Mouse (Mus musculus) hindbrain, embryonic 13.5 days (tissue): Measurements from ENCODE around the gene Ptcd1. TPM values are rescaled to one million over a fixed set of nuclear protein-coding genes. Genes with fewer than 3 reads are reported as not detected.
"Not testable (repeated sequence)": the region's sequence is repeated elsewhere in the genome, so short reads cannot be mapped to it uniquely, and the experiment has no call there.

ENCODE experiments used
- ATAC-seq: fragments of 200-750 bp; cut with Nextera tagmentation; 2 replicates; pipeline ENCODE4 v1.8.0; 2017; ENCODE audit warnings: moderate TSS enrichment; ENCODE audit not compliant: low FRiP score
- H3K27ac ChIP-seq: fragments of 300-500 bp; sonication (generic); 2 replicates; pipeline ENCODE4 v1.5.1; 2015; ENCODE audit warnings: inconsistent platforms, mild to moderate bottlenecking, moderate library complexity
- H3K27me3 ChIP-seq: fragments of 300-500 bp; sonication (generic); 2 replicates; pipeline ENCODE4 v1.6.1; 2015; ENCODE audit warnings: mild to moderate bottlenecking, inconsistent platforms
- H3K36me3 ChIP-seq: fragments of 300-500 bp; sonication (generic); 2 replicates; pipeline ENCODE4 v1.6.1; 2015; ENCODE audit warnings: mild to moderate bottlenecking, inconsistent platforms
- H3K4me1 ChIP-seq: fragments of 300-500 bp; sonication (generic); replicated peaks from 2 replicates; pipeline ENCODE4 v1.6.1; 2015; ENCODE audit warnings: inconsistent platforms
- H3K4me2 ChIP-seq: fragments of 300-500 bp; sonication (generic); 2 replicates; pipeline ENCODE4 v1.6.1; 2015; ENCODE audit warnings: inconsistent platforms, mild to moderate bottlenecking, moderate library complexity
- H3K4me3 ChIP-seq: fragments of 300-500 bp; sonication (generic); 2 replicates; pipeline ENCODE4 v1.5.1; 2015; ENCODE audit warnings: mild to moderate bottlenecking, inconsistent platforms
- H3K9ac ChIP-seq: fragments of 300-500 bp; sonication (generic); 2 replicates; pipeline ENCODE4 v1.6.1; 2015; ENCODE audit warnings: mild to moderate bottlenecking, inconsistent platforms
- H3K9me3 ChIP-seq: fragments of 300-500 bp; sonication (generic); 2 replicates; pipeline ENCODE4 v1.6.1; 2016; ENCODE audit warnings: inconsistent platforms
- WGBS: fragments of 180-500 bp; shearing (Covaris S2); methylation state at CpG from one replicate; pipeline ENCODE4 v1.1.7; 2015; 5-methylcytosine and 5-hydroxymethylcytosine counted together
- polyA plus RNA-seq: library from polyadenylated mRNA; unstranded; fragments of >200 nt; fragmentation: Nextera tagmentation; extraction: Ambion mirVana; gene quantifications from 2 replicates; pipeline ENCODE4 v1.2.1, GENCODE M21; 2015

Ptcd1 gene
- polyA plus RNA-seq, 1 experiment from 2014 or later: 22.4 TPM

- Histone ChIP-seq H3K4me3 (no peak overlapping the region), H3K27ac (no peak overlapping the region), H3K9ac (no peak overlapping the region), H3K9me3 (no peaks in the 10 kb centered on the region), H3K4me1 (no peaks in the 10 kb centered on the region), H3K36me3 (peaks cover 99% of the 10 kb centered on the region), H3K27me3 (no peaks in the 10 kb centered on the region), H3K4me2 (no peak overlapping the region)
- 95% methylated on average over 6 of the region's 6 CpGs for WGBS
- no peak for ATAC-seq
Measured at GRCm38 (mm10) chr5:145149294-145149693, 17.6 kb downstream of the Ptcd1 start.

DNA sequence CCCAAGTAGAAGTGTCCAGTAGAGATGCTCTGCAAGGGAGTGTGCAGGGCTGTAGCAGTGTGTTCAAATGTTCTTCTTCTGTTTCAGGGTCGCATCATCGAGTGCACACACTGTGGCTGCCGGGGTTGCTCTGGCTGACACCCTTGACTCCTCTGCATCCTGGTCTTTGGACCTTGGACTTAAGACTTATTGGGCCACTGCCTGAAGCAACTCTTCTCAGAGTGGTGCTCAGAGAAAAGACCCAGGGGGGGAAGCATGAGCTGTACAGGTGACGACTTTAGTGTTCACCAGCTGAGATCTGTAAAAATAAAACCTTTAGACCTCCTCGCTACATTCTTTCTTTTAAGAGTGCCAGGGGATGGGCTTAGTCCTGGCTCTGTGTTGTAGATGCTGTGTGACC, 19.2 kb downstream of the Ptcd1 start:
- Histone ChIP-seq H3K36me3 (peaks cover 100% of the 10 kb centered on the region), H3K9ac (no peak overlapping the region), H3K27me3 (no peaks in the 10 kb centered on the region), H3K4me2 (no peak overlapping the region), H3K4me1 (no peaks in the 10 kb centered on the region), H3K27ac (no peak overlapping the region), H3K9me3 (no peaks in the 10 kb centered on the region), H3K4me3 (no peak overlapping the region)
- 99% methylated on average over 5 of the region's 5 CpGs for WGBS
- ATAC-seq: no peak

GRCm38 (mm10) chr5:145140611-145141010, 26.3 kb downstream of the Ptcd1 start:
- H3K9ac ChIP-seq: peak overlapping the region; percentile 92
- H3K4me3 ChIP-seq: peak overlapping the region; percentile 94
- 1% methylated on average over 18 of the region's 18 CpGs for WGBS
- peaks cover 36% of the 10 kb centered on the region for H3K4me1 ChIP-seq
- no peaks in the 10 kb centered on the region for H3K27me3 ChIP-seq
- peak overlapping the region; percentile 94 for H3K27ac ChIP-seq
- no peak for ATAC-seq
- H3K36me3 ChIP-seq: peaks cover 61% of the 10 kb centered on the region
- no peaks in the 10 kb centered on the region for H3K9me3 ChIP-seq
- H3K4me2 ChIP-seq: peak overlapping the region; percentile 94

- H3K4me3 ChIP-seq: peak within 1 kb of the TSS; percentile 94
- peak within 1 kb of the TSS; percentile 94 for H3K27ac ChIP-seq
- peak within 1 kb of the TSS; percentile 94 for H3K4me2 ChIP-seq
- no peaks in the 10 kb centered on the region for H3K27me3 ChIP-seq
- H3K9me3 ChIP-seq: no peaks in the 10 kb centered on the region
- peak; percentile 94 for ATAC-seq
- peaks cover 61% of the 10 kb centered on the region for H3K36me3 ChIP-seq
- under 1% methylated on average over 84 of the region's 84 CpGs for WGBS
- peaks cover 36% of the 10 kb centered on the region for H3K4me1 ChIP-seq
- peak within 1 kb of the TSS; percentile 92 for H3K9ac ChIP-seq
Measured at GRCm38 (mm10) chr5:145139571-145140519, 27.1 kb downstream of the Ptcd1 start, which contains the start of the genes Pdap1 and Bud31. Gene Pdap1 (minus strand): TSS chr5:145140238. Gene Bud31 (plus strand): TSS chr5:145140362.

DNA sequence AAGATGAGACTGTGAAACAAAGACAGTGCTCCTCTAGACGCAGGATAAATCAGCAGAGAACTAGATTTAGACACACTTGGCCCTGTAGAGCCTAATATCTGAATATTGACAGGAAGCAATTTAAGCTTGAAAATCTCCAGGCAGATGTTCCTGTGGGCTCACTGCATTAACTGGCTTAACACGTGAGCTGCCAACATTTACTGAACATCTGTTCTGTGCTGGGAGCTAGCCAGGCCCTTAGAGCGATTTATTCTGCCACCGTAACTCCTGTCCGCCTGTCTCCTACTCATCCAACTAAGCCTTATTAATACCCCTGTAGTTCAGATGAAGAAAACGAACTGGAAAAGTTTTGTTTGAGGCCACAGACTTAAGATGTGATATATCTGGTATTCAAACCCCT, 28.1 kb downstream of the Ptcd1 start:
- Histone ChIP-seq H3K4me2 (peak overlapping the region; percentile 94), H3K4me3 (peak overlapping the region; percentile 94), H3K9me3 (no peaks in the 10 kb centered on the region), H3K27ac (peak overlapping the region; percentile 94; the same call in 1 of the 2 replicates), H3K36me3 (peaks cover 61% of the 10 kb centered on the region), H3K4me1 (peaks cover 36% of the 10 kb centered on the region), H3K9ac (peak overlapping the region; percentile 92), H3K27me3 (no peaks in the 10 kb centered on the region)
- 19% methylated on average over 6 of the region's 6 CpGs for WGBS
- ATAC-seq: no peak

- H3K27me3 ChIP-seq, H3K4me3 ChIP-seq, H3K4me2 ChIP-seq, ATAC-seq, H3K27ac ChIP-seq, H3K9ac ChIP-seq, H3K9me3 ChIP-seq: not testable (repeated sequence)
- 91% methylated on average over 6 of the region's 6 CpGs for WGBS
- Histone ChIP-seq H3K36me3 (peaks cover 93% of the 10 kb centered on the region), H3K4me1 (peaks cover 13% of the 10 kb centered on the region)
Measured at GRCm38 (mm10) chr5:145133275-145133674, 33.6 kb downstream of the Ptcd1 start.

GRCm38 (mm10) chr5:145130995-145131394, 35.9 kb downstream of the Ptcd1 start:
- no peaks in the 10 kb centered on the region for H3K27me3 ChIP-seq
- WGBS: 95% methylated on average over 3 of the region's 3 CpGs

DNA sequence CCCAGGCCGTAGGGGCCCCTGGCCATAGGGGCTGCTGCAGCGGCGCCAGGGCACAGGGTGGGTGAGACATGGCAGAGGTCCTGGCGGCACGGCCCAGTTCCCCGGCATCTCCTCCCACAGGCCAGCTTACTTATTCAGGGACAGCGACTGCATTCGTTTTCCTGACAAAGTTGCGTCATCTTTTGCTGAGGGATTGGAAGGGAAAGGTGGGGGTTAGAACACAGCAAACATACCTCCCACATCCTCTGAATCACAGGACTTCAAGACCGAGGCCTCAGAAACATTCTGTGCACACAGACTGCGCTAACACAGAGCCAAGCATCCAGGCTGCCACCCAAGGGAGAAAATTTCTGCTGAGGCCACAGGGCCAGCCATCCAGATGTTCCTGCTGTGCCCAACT, 36.7 kb downstream of the Ptcd1 start:
- no peak for ATAC-seq
- 93% methylated on average over 11 of the region's 11 CpGs for WGBS
- Histone ChIP-seq H3K27ac (no peak overlapping the region), H3K9me3 (no peaks in the 10 kb centered on the region), H3K9ac (no peak overlapping the region), H3K4me3 (no peak overlapping the region), H3K36me3 (peaks cover 96% of the 10 kb centered on the region), H3K27me3 (no peaks in the 10 kb centered on the region), H3K4me2 (no peak overlapping the region), H3K4me1 (no peaks in the 10 kb centered on the region)

More at GRCm38 (mm10) chr5:145130995-145131394, 35.9 kb downstream of the Ptcd1 start:
- H3K4me1 ChIP-seq: no peaks in the 10 kb centered on the region
- H3K36me3 ChIP-seq: peaks cover 96% of the 10 kb centered on the region
- no peaks in the 10 kb centered on the region for H3K9me3 ChIP-seq
- H3K4me3 ChIP-seq: no peak overlapping the region
- no peak overlapping the region for H3K27ac ChIP-seq
- H3K9ac ChIP-seq: no peak overlapping the region
- ATAC-seq: no peak
- no peak overlapping the region for H3K4me2 ChIP-seq

- H3K27ac ChIP-seq, H3K4me3 ChIP-seq, H3K9ac ChIP-seq, H3K9me3 ChIP-seq, H3K4me2 ChIP-seq, H3K27me3 ChIP-seq, H3K4me1 ChIP-seq, ATAC-seq: not testable (repeated sequence)
- peaks cover 96% of the 10 kb centered on the region for H3K36me3 ChIP-seq
- 95% methylated on average over 6 of the region's 6 CpGs for WGBS
Measured at GRCm38 (mm10) chr5:145129773-145130172, 37.1 kb downstream of the Ptcd1 start.

- Histone ChIP-seq H3K9me3 (no peaks in the 10 kb centered on the region), H3K4me1 (no peaks in the 10 kb centered on the region), H3K9ac (no peak overlapping the region), H3K27me3 (no peaks in the 10 kb centered on the region), H3K4me3 (no peak overlapping the region), H3K27ac (no peak overlapping the region), H3K4me2 (no peak overlapping the region), H3K36me3 (peaks cover 96% of the 10 kb centered on the region)
- WGBS: 93% methylated on average over 4 of the region's 4 CpGs
- no peak for ATAC-seq
Measured at GRCm38 (mm10) chr5:145129124-145129523, 37.8 kb downstream of the Ptcd1 start.

GRCm38 (mm10) chr5:145126580-145126979, 40.3 kb downstream of the Ptcd1 start:
- Histone ChIP-seq H3K4me3 (no peak overlapping the region), H3K36me3 (peaks cover 84% of the 10 kb centered on the region), H3K27ac (no peak overlapping the region), H3K9me3 (no peaks in the 10 kb centered on the region), H3K4me1 (no peaks in the 10 kb centered on the region), H3K4me2 (no peak overlapping the region), H3K9ac (no peak overlapping the region), H3K27me3 (no peaks in the 10 kb centered on the region)
- WGBS: 96% methylated on average over 9 of the region's 9 CpGs
- no peak for ATAC-seq

DNA sequence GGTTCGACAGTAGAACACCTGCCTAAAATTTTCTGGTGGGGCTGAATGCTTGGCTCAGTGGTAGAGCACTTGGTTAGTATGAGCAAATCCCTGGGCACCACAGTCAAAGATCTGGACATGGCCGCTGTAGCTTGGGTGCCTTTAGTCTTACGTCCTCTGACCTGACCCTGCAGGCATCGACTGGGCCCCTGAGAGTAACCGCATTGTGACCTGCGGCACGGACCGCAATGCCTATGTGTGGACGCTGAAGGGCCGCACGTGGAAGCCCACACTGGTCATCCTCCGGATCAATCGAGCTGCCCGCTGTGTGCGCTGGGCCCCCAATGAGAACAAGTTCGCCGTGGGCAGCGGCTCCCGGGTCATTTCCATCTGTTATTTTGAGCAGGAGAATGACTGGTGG, 43.5 kb downstream of the Ptcd1 start:
- H3K4me1 ChIP-seq: no peaks in the 10 kb centered on the region
- H3K4me2 ChIP-seq: no peak overlapping the region
- no peaks in the 10 kb centered on the region; the same call in 1 of the 2 replicates for H3K9me3 ChIP-seq
- H3K4me3 ChIP-seq: no peak overlapping the region
- WGBS: 93% methylated on average over 19 of the region's 19 CpGs
- H3K36me3 ChIP-seq: peaks cover 55% of the 10 kb centered on the region
- H3K9ac ChIP-seq: no peak overlapping the region
- H3K27ac ChIP-seq: no peak overlapping the region
- no peak for ATAC-seq
- no peaks in the 10 kb centered on the region for H3K27me3 ChIP-seq
